Mouse (Mus musculus) midbrain, embryonic 10.5 days (tissue): ENCODE measurements around the gene Mettl14. TPM values are rescaled to one million over a fixed set of nuclear protein-coding genes. Genes with fewer than 3 reads are reported as not detected.
A peak's percentile ranks its signal among the peaks of the same experiment; 100 is the strongest.

ENCODE experiments used
- DNase-seq: peaks from one replicate; pipeline ENCODE4 v3.0.0-alpha.2; 2017; ENCODE audit warnings: low spot score
- H3K27ac ChIP-seq: fragments of 300-500 bp; sonication (generic); replicated peaks from 2 replicates; pipeline ENCODE4 v1.5.1; 2016; ENCODE audit warnings: mild to moderate bottlenecking
- H3K27me3 ChIP-seq: fragments of 300-500 bp; sonication (generic); 2 replicates; pipeline ENCODE4 v1.6.1; 2016; ENCODE audit warnings: low read depth, mild to moderate bottlenecking; ENCODE audit not compliant: poor library complexity, severe bottlenecking
- H3K36me3 ChIP-seq: fragments of 300-500 bp; sonication (generic); 2 replicates; pipeline ENCODE4 v1.6.1; 2016; ENCODE audit warnings: mild to moderate bottlenecking, moderate library complexity
- H3K4me1 ChIP-seq: fragments of 300-500 bp; sonication (generic); 2 replicates; pipeline ENCODE4 v1.6.1; 2016
- H3K4me3 ChIP-seq: fragments of 300-500 bp; sonication (generic); 2 replicates; pipeline ENCODE4 v1.5.1; 2016; ENCODE audit warnings: mild to moderate bottlenecking, moderate library complexity
- H3K9me3 ChIP-seq: fragments of 300-500 bp; sonication (generic); replicated peaks from 2 replicates; pipeline ENCODE4 v1.6.1; 2016; ENCODE audit warnings: mild to moderate bottlenecking
- WGBS: fragments of 180-500 bp; shearing (Covaris S2); methylation state at CpG from one replicate; pipeline ENCODE4 v1.1.7; 2016; 5-methylcytosine and 5-hydroxymethylcytosine counted together
- polyA plus RNA-seq: library from polyadenylated mRNA; unstranded; fragments of >200 nt; fragmentation: Nextera tagmentation; extraction: Ambion mirVana; gene quantifications from 2 replicates; pipeline ENCODE4 v1.2.1, GENCODE M21; 2016

Gene Mettl14
- polyA plus RNA-seq, result 36.3 and 38.6 TPM in 2 replicates

- H3K36me3 ChIP-seq, result peaks cover 15% of the 10 kb centered on the region
- no peaks in the 10 kb centered on the region for H3K27me3 ChIP-seq
- no peaks in the 10 kb centered on the region for H3K9me3 ChIP-seq
- H3K27ac ChIP-seq, result peak within 1 kb of the TSS; percentile 95
- peak; percentile 97 for DNase-seq
- peak within 1 kb of the TSS; percentile 75 for H3K4me3 ChIP-seq
- WGBS, result under 1% methylated on average over 41 of the region's 41 CpGs
- H3K4me1 ChIP-seq, result peaks cover 15% of the 10 kb centered on the region
Measured at GRCm38 (mm10) chr3:123385486-123386156, at the start of gene Mettl14. TSS of gene Mettl14 (minus strand) at chr3:123386108.

- no peaks in the 10 kb centered on the region for H3K9me3 ChIP-seq
- no peaks in the 10 kb centered on the region for H3K27me3 ChIP-seq
- H3K36me3 ChIP-seq, result no peaks in the 10 kb centered on the region
- WGBS, result 95% methylated on average over 3 of the region's 3 CpGs
- no peak for DNase-seq
- no peak overlapping the region for H3K4me3 ChIP-seq
- no peak overlapping the region for H3K27ac ChIP-seq
- H3K4me1 ChIP-seq, result no peaks in the 10 kb centered on the region
Measured at GRCm38 (mm10) chr3:123433362-123433761, 47.5 kb upstream of the Mettl14 start.

- H3K4me3 ChIP-seq, result no peak overlapping the region
- no peaks in the 10 kb centered on the region for H3K4me1 ChIP-seq
- H3K36me3 ChIP-seq, result no peaks in the 10 kb centered on the region
- DNase-seq, result no peak
- H3K27ac ChIP-seq, result no peak overlapping the region
- no peaks in the 10 kb centered on the region for H3K27me3 ChIP-seq
- WGBS, result 72% methylated on average over 5 of the region's 5 CpGs
- H3K9me3 ChIP-seq, result no peaks in the 10 kb centered on the region
Measured at GRCm38 (mm10) chr3:123431951-123432674, 46.2 kb upstream of the Mettl14 start.

- no peak overlapping the region for H3K27ac ChIP-seq
- no peak for DNase-seq
- WGBS, result 88% methylated on average over 22 of the region's 22 CpGs
- no peaks in the 10 kb centered on the region for H3K4me1 ChIP-seq
- no peaks in the 10 kb centered on the region for H3K27me3 ChIP-seq
- no peaks in the 10 kb centered on the region for H3K36me3 ChIP-seq
- no peaks in the 10 kb centered on the region for H3K9me3 ChIP-seq
- H3K4me3 ChIP-seq, result no peak overlapping the region
Measured at GRCm38 (mm10) chr3:123429597-123430458, 43.9 kb upstream of the Mettl14 start.

- H3K36me3 ChIP-seq, result no peaks in the 10 kb centered on the region
- H3K9me3 ChIP-seq, result no peaks in the 10 kb centered on the region
- no peaks in the 10 kb centered on the region for H3K4me1 ChIP-seq
- 73% methylated on average over 4 of the region's 4 CpGs for WGBS
- H3K27ac ChIP-seq, result no peak overlapping the region
- no peak overlapping the region for H3K4me3 ChIP-seq
- no peak for DNase-seq
- no peaks in the 10 kb centered on the region for H3K27me3 ChIP-seq
Measured at GRCm38 (mm10) chr3:123428005-123428404, 42.1 kb upstream of the Mettl14 start.

- Histone ChIP-seq H3K27me3 (no peaks in the 10 kb centered on the region), H3K9me3 (no peaks in the 10 kb centered on the region), H3K27ac (no peak overlapping the region), H3K36me3 (no peaks in the 10 kb centered on the region), H3K4me3 (no peak overlapping the region), H3K4me1 (no peaks in the 10 kb centered on the region)
- DNase-seq, result no peak
- 81% methylated on average over 2 of the region's 2 CpGs for WGBS
Measured at GRCm38 (mm10) chr3:123425647-123426046, 39.7 kb upstream of the Mettl14 start.

- WGBS, result 32% methylated on average over 5 of the region's 5 CpGs
- H3K9me3 ChIP-seq, result no peaks in the 10 kb centered on the region
- no peak overlapping the region for H3K27ac ChIP-seq
- DNase-seq, result no peak
- no peak overlapping the region for H3K4me3 ChIP-seq
- no peaks in the 10 kb centered on the region for H3K36me3 ChIP-seq
- H3K4me1 ChIP-seq, result 0 out of 2 replicates have a peak, but pooled peaks cover 4% of the 10 kb centered on the region
- no peaks in the 10 kb centered on the region for H3K27me3 ChIP-seq
Measured at GRCm38 (mm10) chr3:123413173-123413572, 27.3 kb upstream of the Mettl14 start.

- Histone ChIP-seq H3K27ac (no peak overlapping the region), H3K9me3 (no peaks in the 10 kb centered on the region), H3K4me1 (0 out of 2 replicates have a peak, but pooled peaks cover 4% of the 10 kb centered on the region), H3K4me3 (no peak overlapping the region), H3K36me3 (no peaks in the 10 kb centered on the region), H3K27me3 (no peaks in the 10 kb centered on the region)
- WGBS, result 84% methylated on average over 6 of the region's 6 CpGs
- DNase-seq, result no peak
Measured at GRCm38 (mm10) chr3:123411821-123412578, 26.1 kb upstream of the Mettl14 start.

GRCm38 (mm10) chr3:123404945-123405344 is 19.0 kb upstream of the Mettl14 start:
- no peak for DNase-seq
- WGBS, result 88% methylated on average over 3 of the region's 3 CpGs
- no peak overlapping the region for H3K4me3 ChIP-seq

GRCm38 (mm10) chr3:123397562-123398481 is 11.9 kb upstream of the Mettl14 start:
- Histone ChIP-seq H3K4me3 (no peak overlapping the region), H3K9me3 (no peaks in the 10 kb centered on the region), H3K36me3 (no peaks in the 10 kb centered on the region), H3K27ac (no peak overlapping the region), H3K4me1 (no peaks in the 10 kb centered on the region), H3K27me3 (no peaks in the 10 kb centered on the region)
- DNase-seq, result no peak
- 85% methylated on average over 9 of the region's 9 CpGs for WGBS

More at GRCm38 (mm10) chr3:123404945-123405344, 19.0 kb upstream of the Mettl14 start:
- Histone ChIP-seq H3K9me3 (no peaks in the 10 kb centered on the region), H3K4me1 (no peaks in the 10 kb centered on the region), H3K27me3 (no peaks in the 10 kb centered on the region), H3K27ac (no peak overlapping the region), H3K36me3 (no peaks in the 10 kb centered on the region)

GRCm38 (mm10) chr3:123395611-123396010 is 9.7 kb upstream of the Mettl14 start:
- 90% methylated on average over 5 of the region's 5 CpGs for WGBS
- no peaks in the 10 kb centered on the region for H3K27me3 ChIP-seq
- H3K36me3 ChIP-seq, result no peaks in the 10 kb centered on the region
- H3K4me3 ChIP-seq, result no peak overlapping the region
- H3K27ac ChIP-seq, result no peak overlapping the region
- DNase-seq, result no peak
- H3K9me3 ChIP-seq, result no peaks in the 10 kb centered on the region
- no peaks in the 10 kb centered on the region for H3K4me1 ChIP-seq
